Mouse (Mus musculus) liver, embryonic 14.5 days (tissue): ENCODE results near the gene Pde4d. TPM values are rescaled to one million over a fixed set of nuclear protein-coding genes. Genes with fewer than 3 reads are reported as not detected.

ENCODE experiments used
- ATAC-seq: fragments of 200-750 bp; cut with Nextera tagmentation; 2 replicates; pipeline ENCODE4 v1.8.0; 2017; ENCODE audit warnings: moderate number of reproducible peaks, mild to moderate bottlenecking, moderate library complexity; ENCODE audit not compliant: insufficient read depth
- DNase-seq, 3 experiments: peaks; one replicate each; pipeline ENCODE4 v3.0.0-alpha.2; 2012 to 2013; ENCODE audit warnings: low read depth in 3 of 3, low spot score in 3 of 3
- H3K27ac ChIP-seq: fragments of 300-500 bp; sonication (generic); 2 replicates; pipeline ENCODE4 v1.5.1; 2014; ENCODE audit warnings: moderate library complexity, mild to moderate bottlenecking, control low read depth, inconsistent platforms
- H3K27me3 ChIP-seq: fragments of 300-500 bp; sonication (generic); 2 replicates; pipeline ENCODE4 v1.6.1; 2014; ENCODE audit warnings: mild to moderate bottlenecking, low read length, moderate library complexity; ENCODE audit not compliant: control insufficient read depth, insufficient read depth
- H3K36me3 ChIP-seq: fragments of 300-500 bp; sonication (generic); replicated peaks from 2 replicates; pipeline ENCODE4 v1.6.1; 2014; ENCODE audit warnings: low read depth; ENCODE audit not compliant: control insufficient read depth, insufficient read depth
- H3K4me1 ChIP-seq, 2 experiments: fragments of 200-500 bp in 1 of 2; fragments of 300-500 bp in 1 of 2; sonication (generic) in 1 of 2; replicated peaks; 2 replicates each; pipeline ENCODE4 v1.6.1; 2012 to 2014; ENCODE audit warnings: antibody characterized with exemption in 1 of 2, inconsistent platforms in 1 of 2, low read length in 1 of 2; ENCODE audit not compliant: control insufficient read depth in 2 of 2, insufficient read depth in 2 of 2
- H3K4me2 ChIP-seq: fragments of 300-500 bp; sonication (generic); 2 replicates; pipeline ENCODE4 v1.6.1; 2014; ENCODE audit warnings: low read depth, mild to moderate bottlenecking, control low read depth, moderate library complexity
- H3K4me3 ChIP-seq, 2 experiments: fragments of 200-500 bp in 1 of 2; fragments of 300-500 bp in 1 of 2; sonication (generic) in 1 of 2; 2 replicates each; pipeline ENCODE4 v1.5.1; 2012 to 2014; ENCODE audit warnings: low read depth in 2 of 2, low read length in 2 of 2, mild to moderate bottlenecking in 2 of 2, control low read depth in 1 of 2, inconsistent platforms in 1 of 2, moderate library complexity in 1 of 2; ENCODE audit not compliant: insufficient read depth in 1 of 2
- H3K9ac ChIP-seq: fragments of 300-500 bp; sonication (generic); replicated peaks from 2 replicates; pipeline ENCODE4 v1.6.1; 2014; ENCODE audit warnings: mild to moderate bottlenecking, control low read depth, moderate library complexity
- H3K9me3 ChIP-seq: fragments of 300-500 bp; sonication (generic); 2 replicates; pipeline ENCODE4 v1.6.1; 2016; ENCODE audit warnings: low read length, mixed read lengths; ENCODE audit not compliant: control insufficient read depth
- CTCF ChIP-seq: IDR thresholded peaks from 2 replicates; pipeline ENCODE4 v1.5.1; 2016; ENCODE audit warnings: antibody characterized with exemption, low read depth, control low read depth
- EP300 ChIP-seq: IDR thresholded peaks from 2 replicates; pipeline ENCODE4 v1.6.1; 2016; ENCODE audit warnings: antibody characterized with exemption, low read depth
- WGBS: fragments of 180-500 bp; shearing (Covaris S2); extraction: QIAGEN DNeasy Blood & Tissue Kit; methylation state at CpG from one replicate; pipeline ENCODE4 v1.1.7; 2014; ENCODE audit not compliant: insufficient replicate concordance; 5-methylcytosine and 5-hydroxymethylcytosine counted together
- polyA plus RNA-seq, 2 experiments: library from polyadenylated mRNA; depleted of rRNA in 1 of 2; stranded (reverse) in 1 of 2; unstranded in 1 of 2; fragments of >200 nt; fragmentation: Nextera tagmentation in 1 of 2; extraction: Ambion mirVana in 1 of 2; gene quantifications; 2 replicates each; pipeline versions ENCODE4 v1.2.1 to v1.2.3; 2012 to 2014

Gene Pde4d
- polyA plus RNA-seq, 2 experiments = 4.9 to 8.6 TPM

DNA sequence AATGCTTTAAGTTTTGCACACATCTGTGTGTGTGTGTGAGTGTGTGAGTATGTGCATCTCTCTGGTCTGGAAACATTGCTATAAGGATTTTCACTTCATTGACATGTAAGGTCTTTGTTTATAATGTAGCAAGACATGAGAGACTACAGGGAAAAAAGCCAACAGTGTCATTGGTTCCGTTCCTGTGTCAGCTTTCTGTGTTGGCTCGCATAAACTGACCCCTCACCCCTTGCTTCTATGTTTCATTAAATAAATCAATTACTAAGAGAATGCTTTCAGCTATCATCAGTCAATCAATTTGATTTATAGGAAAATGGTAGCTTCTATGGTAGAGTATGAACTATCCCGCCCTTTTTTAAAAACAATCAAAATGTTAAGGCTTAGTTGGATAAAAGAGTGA, 1458.6 kb downstream of the Pde4d start:
- Histone ChIP-seq H3K4me1 (peaks cover 5% of the 10 kb centered on the region in 2 experiments), H3K27ac (no peak overlapping the region), H3K9ac (no peak overlapping the region), H3K27me3 (no peaks in the 10 kb centered on the region; the same call in 1 of the 2 replicates), H3K36me3 (no peaks in the 10 kb centered on the region), H3K9me3 (no peaks in the 10 kb centered on the region), H3K4me2 (no peak overlapping the region), H3K4me3 (no peak overlapping the region)
- no peak for DNase-seq
- no peak for ATAC-seq
- 76% methylated on average over 3 of the region's 3 CpGs for WGBS
- no peak for TF ChIP-seq CTCF
- no peak for TF ChIP-seq EP300

DNA sequence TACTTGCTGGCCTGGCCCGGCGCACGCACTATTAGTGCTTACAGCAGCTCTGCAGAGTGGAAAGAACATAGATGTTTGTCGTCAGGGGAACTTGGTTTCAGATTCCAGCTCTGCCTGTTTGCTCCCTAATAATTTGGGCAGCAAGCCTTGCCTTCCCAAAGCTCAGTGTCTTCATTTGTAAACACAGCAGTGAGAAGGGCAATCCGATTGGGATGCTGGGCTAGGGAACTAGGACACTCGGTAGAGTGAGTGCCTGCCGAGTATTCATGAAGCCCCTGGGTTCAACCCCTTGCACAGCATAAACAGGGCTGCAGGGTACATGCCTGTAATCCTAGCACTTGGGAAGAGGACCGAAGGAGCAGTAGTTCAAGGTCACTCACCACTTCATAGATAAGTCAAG, 1459.4 kb downstream of the Pde4d start:
- peaks cover 5% of the 10 kb centered on the region in 2 experiments for H3K4me1 ChIP-seq
- H3K4me3 ChIP-seq = no peak overlapping the region
- 80% methylated on average over 8 of the region's 8 CpGs for WGBS
- no peaks in the 10 kb centered on the region for H3K9me3 ChIP-seq
- H3K36me3 ChIP-seq = no peaks in the 10 kb centered on the region
- no peak for TF ChIP-seq CTCF
- TF ChIP-seq EP300 = no peak
- H3K27ac ChIP-seq = no peak overlapping the region
- H3K27me3 ChIP-seq = no peaks in the 10 kb centered on the region
- H3K4me2 ChIP-seq = no peak overlapping the region
- DNase-seq (no peak), ATAC-seq (no peak)
- no peak overlapping the region for H3K9ac ChIP-seq

DNA sequence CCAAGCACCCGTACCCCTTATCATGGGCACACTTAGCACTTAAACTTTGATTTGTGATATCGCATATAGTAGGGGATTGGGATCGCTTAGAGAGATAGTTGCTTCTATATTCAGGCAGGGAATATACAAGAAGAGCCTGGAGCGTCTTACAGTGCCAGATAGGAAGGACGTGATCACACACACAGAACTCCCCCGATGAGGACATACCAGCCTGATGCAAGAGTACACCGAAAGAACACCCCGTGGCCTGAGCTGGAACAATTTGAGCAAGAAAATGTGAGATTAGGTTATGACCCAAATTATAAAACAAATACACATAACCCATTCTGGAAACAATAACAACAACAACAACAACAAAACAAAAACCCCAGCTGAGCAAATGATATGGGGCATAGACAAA, 1461.2 kb downstream of the Pde4d start:
- H3K27ac ChIP-seq = no peak overlapping the region
- no peaks in the 10 kb centered on the region for H3K9me3 ChIP-seq
- TF ChIP-seq CTCF (no peak), EP300 (no peak)
- ATAC-seq (no peak), DNase-seq (no peak)
- H3K4me3 ChIP-seq = no peak overlapping the region
- WGBS = 74% methylated on average over 8 of the region's 8 CpGs
- H3K27me3 ChIP-seq = no peaks in the 10 kb centered on the region
- H3K9ac ChIP-seq = no peak overlapping the region
- peaks cover 5 to 12% of the 10 kb centered on the region in 2 experiments for H3K4me1 ChIP-seq
- H3K4me2 ChIP-seq = no peak overlapping the region
- H3K36me3 ChIP-seq = no peaks in the 10 kb centered on the region

DNA sequence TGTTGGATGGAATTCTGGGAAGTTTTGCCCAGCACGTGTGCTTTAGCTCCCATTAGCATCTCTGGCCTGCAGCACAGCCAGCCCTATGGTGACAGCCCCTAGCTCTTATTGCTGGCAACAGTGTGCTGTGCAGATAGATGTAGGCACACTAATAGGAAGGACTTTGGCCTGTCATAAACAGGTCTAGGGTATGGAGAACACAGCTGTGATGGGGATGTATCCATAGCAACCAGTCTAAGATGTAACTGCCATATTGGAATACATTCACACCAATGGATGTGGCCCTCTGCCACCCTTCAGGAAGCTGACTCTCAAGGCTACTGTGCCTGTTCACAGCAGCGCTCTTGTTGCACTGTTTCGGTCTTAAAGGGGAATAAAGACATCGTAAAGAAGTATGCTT, 1462.9 kb downstream of the Pde4d start:
- 82% methylated on average over 4 of the region's 4 CpGs for WGBS
- DNase-seq = no peak
- TF ChIP-seq CTCF (no peak), EP300 (no peak)
- Histone ChIP-seq H3K9me3 (no peaks in the 10 kb centered on the region), H3K9ac (no peak overlapping the region), H3K27me3 (no peaks in the 10 kb centered on the region), H3K4me2 (no peak overlapping the region), H3K4me1 (peaks cover 0 to 8% of the 10 kb centered on the region in 2 experiments; a peak in 2 of 4 replicates), H3K4me3 (no peak overlapping the region), H3K27ac (no peak overlapping the region), H3K36me3 (no peaks in the 10 kb centered on the region)
- ATAC-seq = no peak

DNA sequence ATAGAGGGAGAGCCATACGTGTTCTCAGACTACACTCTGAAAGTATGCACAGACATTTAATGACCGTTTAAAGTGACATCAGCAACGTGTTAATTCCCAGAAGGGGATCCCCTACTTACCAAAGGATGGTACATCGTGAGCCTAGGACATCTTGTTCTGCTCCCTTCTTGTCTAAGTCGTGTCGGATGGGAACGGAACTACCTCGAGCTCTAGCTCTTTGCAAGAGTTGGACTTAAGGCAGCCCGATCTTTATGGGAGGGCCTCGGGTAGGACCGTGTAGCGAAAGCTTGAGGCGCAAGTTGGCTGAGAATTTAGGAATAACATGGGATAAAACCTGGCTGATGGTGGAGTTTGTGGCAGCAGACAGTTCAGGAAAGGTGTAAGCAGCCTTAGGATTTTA, 1464.5 kb downstream of the Pde4d start:
- TF ChIP-seq EP300 (no peak), CTCF (no peak)
- no peak overlapping the region for H3K27ac ChIP-seq
- no peak overlapping the region for H3K4me3 ChIP-seq
- no peak for DNase-seq
- no peak overlapping the region for H3K4me2 ChIP-seq
- no peaks in the 10 kb centered on the region for H3K36me3 ChIP-seq
- 79% methylated on average over 13 of the region's 13 CpGs for WGBS
- H3K27me3 ChIP-seq = no peaks in the 10 kb centered on the region
- no peaks in the 10 kb centered on the region for H3K9me3 ChIP-seq
- H3K4me1 ChIP-seq = peaks cover 0 to 8% of the 10 kb centered on the region in 2 experiments; a peak in 2 of 4 replicates
- H3K9ac ChIP-seq = no peak overlapping the region
- ATAC-seq = no peak
